Mouse (Mus musculus) kidney, postnatal 0 days (tissue): ENCODE results near the gene Polr2l. TPM values are rescaled to one million over a fixed set of nuclear protein-coding genes. Genes with fewer than 3 reads are reported as not detected.

Source experiments
- ATAC-seq: fragments of 200-750 bp; cut with Nextera tagmentation; replicated peaks from 2 replicates; pipeline ENCODE4 v1.8.0; 2017; ENCODE audit warnings: low read depth, moderate number of reproducible peaks, moderate TSS enrichment, moderate library complexity; ENCODE audit not compliant: low FRiP score
- DNase-seq: peaks from one replicate; pipeline ENCODE4 v3.0.0-alpha.2; 2016; ENCODE audit warnings: low spot score
- H3K27ac ChIP-seq: fragments of 300-500 bp; sonication (generic); 2 replicates; pipeline ENCODE4 v1.5.1; 2014; ENCODE audit warnings: mild to moderate bottlenecking
- H3K27me3 ChIP-seq: fragments of 300-500 bp; sonication (generic); 2 replicates; pipeline ENCODE4 v1.6.1; 2014; ENCODE audit warnings: low read length, mixed read lengths; ENCODE audit not compliant: insufficient read depth
- H3K36me3 ChIP-seq: fragments of 300-500 bp; sonication (generic); 2 replicates; pipeline ENCODE4 v1.6.1; 2014; ENCODE audit warnings: low read length, mixed read lengths; ENCODE audit not compliant: insufficient read depth
- H3K4me1 ChIP-seq: fragments of 300-500 bp; sonication (generic); replicated peaks from 2 replicates; pipeline ENCODE4 v1.6.1; 2014; ENCODE audit warnings: antibody characterized with exemption, low read length, mixed read lengths; ENCODE audit not compliant: insufficient read depth
- H3K4me2 ChIP-seq: fragments of 300-500 bp; sonication (generic); 2 replicates; pipeline ENCODE4 v1.6.1; 2014; ENCODE audit warnings: mild to moderate bottlenecking, low read length, moderate library complexity, mixed read lengths
- H3K4me3 ChIP-seq: fragments of 300-500 bp; sonication (generic); replicated peaks from 2 replicates; pipeline ENCODE4 v1.5.1; 2014; ENCODE audit warnings: low read depth, low read length
- H3K9ac ChIP-seq: fragments of 300-500 bp; sonication (generic); 2 replicates; pipeline ENCODE4 v1.6.1; 2014; ENCODE audit warnings: low read depth, low read length
- H3K9me3 ChIP-seq: fragments of 300-500 bp; sonication (generic); replicated peaks from 2 replicates; pipeline ENCODE4 v1.6.1; 2016; ENCODE audit warnings: low read length, inconsistent platforms, mixed read lengths
- CTCF ChIP-seq: IDR thresholded peaks from 2 replicates; pipeline ENCODE4 v1.5.1; 2016; ENCODE audit warnings: antibody characterized with exemption, low read depth, mild to moderate bottlenecking, moderate library complexity
- WGBS: fragments of 180-500 bp; shearing (Covaris S2); extraction: QIAGEN DNeasy Blood & Tissue Kit; methylation state at CpG from one replicate; pipeline ENCODE4 v1.1.7; 2014; 5-methylcytosine and 5-hydroxymethylcytosine counted together
- polyA plus RNA-seq: library from polyadenylated mRNA; unstranded; fragments of >200 nt; fragmentation: Nextera tagmentation; extraction: Ambion mirVana; gene quantifications from 2 replicates; pipeline ENCODE4 v1.2.1, GENCODE M21; 2015

The Polr2l gene
- polyA plus RNA-seq, 1 experiment from 2014 or later = 72.2 TPM

GRCm38 (mm10) chr7:141434464-141434863 is 40.5 kb downstream of the Polr2l start:
- Histone ChIP-seq H3K4me2 (peak overlapping the region; percentile 51), H3K4me1 (peaks cover 21% of the 10 kb centered on the region), H3K27ac (0 out of 2 replicates have a peak overlapping the region, but pooled peaks have one; percentile 13), H3K9ac (peak overlapping the region; percentile 46), H3K4me3 (peak overlapping the region; percentile 34), H3K9me3 (no peaks in the 10 kb centered on the region), H3K27me3 (no peaks in the 10 kb centered on the region), H3K36me3 (peaks cover 28% of the 10 kb centered on the region)
- ATAC-seq (no peak), DNase-seq (peak; percentile 65)
- no peak for TF ChIP-seq CTCF
- 14% methylated on average over 8 of the region's 8 CpGs for WGBS

GRCm38 (mm10) chr7:141433517-141434400 is 41.2 kb downstream of the Polr2l start:
- peaks cover 24% of the 10 kb centered on the region for H3K36me3 ChIP-seq
- H3K9ac ChIP-seq = peak overlapping the region; percentile 46
- no peak for TF ChIP-seq CTCF
- 65% methylated on average over 15 of the region's 15 CpGs for WGBS
- H3K27ac ChIP-seq = no peak overlapping the region
- peaks cover 21% of the 10 kb centered on the region for H3K4me1 ChIP-seq
- ATAC-seq (no peak), DNase-seq (no peak)
- no peaks in the 10 kb centered on the region for H3K9me3 ChIP-seq
- H3K4me2 ChIP-seq = peak overlapping the region; percentile 51
- peak overlapping the region; percentile 34 for H3K4me3 ChIP-seq
- no peaks in the 10 kb centered on the region for H3K27me3 ChIP-seq

- ATAC-seq (no peak), DNase-seq (no peak)
- Histone ChIP-seq H3K27ac (no peak overlapping the region), H3K27me3 (no peaks in the 10 kb centered on the region), H3K36me3 (peaks cover 23% of the 10 kb centered on the region; the same call in 1 of the 2 replicates), H3K4me2 (no peak overlapping the region), H3K4me1 (peaks cover 21% of the 10 kb centered on the region), H3K4me3 (no peak overlapping the region), H3K9me3 (no peaks in the 10 kb centered on the region), H3K9ac (0 out of 2 replicates have a peak overlapping the region, but pooled peaks have one; percentile 8)
- no peak for TF ChIP-seq CTCF
- WGBS = 72% methylated on average over 6 of the region's 6 CpGs
These were observed 42.0 kb downstream of the Polr2l start for GRCm38 (mm10) chr7:141432741-141433516.

- Histone ChIP-seq H3K27me3 (no peaks in the 10 kb centered on the region), H3K4me3 (no peak overlapping the region), H3K27ac (no peak overlapping the region), H3K36me3 (peaks cover 23% of the 10 kb centered on the region; the same call in 1 of the 2 replicates), H3K4me2 (no peak overlapping the region), H3K9ac (no peak overlapping the region), H3K9me3 (no peaks in the 10 kb centered on the region), H3K4me1 (peaks cover 21% of the 10 kb centered on the region)
- no peak for DNase-seq
- TF ChIP-seq CTCF = no peak
- 58% methylated on average over 8 of the region's 8 CpGs for WGBS
- ATAC-seq = no peak
These were observed 42.7 kb downstream of the Polr2l start for GRCm38 (mm10) chr7:141432186-141432611.

- WGBS = 90% methylated on average over 19 of the region's 19 CpGs
These were observed 43.3 kb downstream of the Polr2l start for GRCm38 (mm10) chr7:141431434-141432185.

More at GRCm38 (mm10) chr7:141431434-141432185, 43.3 kb downstream of the Polr2l start:
- H3K9ac ChIP-seq = no peak overlapping the region
- ATAC-seq (no peak), DNase-seq (no peak)
- H3K27ac ChIP-seq = no peak overlapping the region
- no peak overlapping the region for H3K4me3 ChIP-seq
- H3K9me3 ChIP-seq = no peaks in the 10 kb centered on the region
- no peak for TF ChIP-seq CTCF
- H3K4me2 ChIP-seq = no peak overlapping the region
- no peaks in the 10 kb centered on the region for H3K27me3 ChIP-seq
- H3K36me3 ChIP-seq = peaks cover 23% of the 10 kb centered on the region; the same call in 1 of the 2 replicates
- H3K4me1 ChIP-seq = peaks cover 16% of the 10 kb centered on the region
